Mouse (Mus musculus) kidney, embryonic 14.5 days (tissue): ENCODE data around the gene Pagr1a. TPM values are rescaled to one million over a fixed set of nuclear protein-coding genes. Genes with fewer than 3 reads are reported as not detected.

Experiments used
- ATAC-seq: fragments of 200-750 bp; cut with Nextera tagmentation; 2 replicates; pipeline ENCODE4 v1.8.0; 2017; ENCODE audit warnings: moderate number of reproducible peaks, mild to moderate bottlenecking, moderate TSS enrichment, moderate library complexity; ENCODE audit not compliant: low FRiP score, low TSS enrichment
- H3K27ac ChIP-seq: fragments of 300-500 bp; sonication (generic); 2 replicates; pipeline ENCODE4 v1.5.1; 2014; ENCODE audit warnings: low read depth, mild to moderate bottlenecking, low read length, moderate library complexity, mixed read lengths
- H3K27me3 ChIP-seq: fragments of 300-500 bp; sonication (generic); 2 replicates; pipeline ENCODE4 v1.6.1; 2014; ENCODE audit warnings: mild to moderate bottlenecking, low read length; ENCODE audit not compliant: control insufficient read depth, insufficient read depth
- H3K36me3 ChIP-seq: fragments of 300-500 bp; sonication (generic); 2 replicates; pipeline ENCODE4 v1.6.1; 2014; ENCODE audit warnings: low read length, mixed read lengths; ENCODE audit not compliant: control insufficient read depth, insufficient read depth
- H3K4me1 ChIP-seq: fragments of 300-500 bp; sonication (generic); 2 replicates; pipeline ENCODE4 v1.6.1; 2014; ENCODE audit warnings: low read length, mixed read lengths; ENCODE audit not compliant: control insufficient read depth, insufficient read depth
- H3K4me2 ChIP-seq: fragments of 300-500 bp; sonication (generic); replicated peaks from 2 replicates; pipeline ENCODE4 v1.6.1; 2014; ENCODE audit warnings: low read depth, mild to moderate bottlenecking, low read length
- H3K4me3 ChIP-seq: fragments of 300-500 bp; sonication (generic); 2 replicates; pipeline ENCODE4 v1.5.1; 2014; ENCODE audit warnings: mild to moderate bottlenecking, low read length
- H3K9ac ChIP-seq: fragments of 300-500 bp; sonication (generic); 2 replicates; pipeline ENCODE4 v1.6.1; 2014; ENCODE audit warnings: low read depth, mild to moderate bottlenecking, low read length, moderate library complexity
- H3K9me3 ChIP-seq: fragments of 300-500 bp; sonication (generic); 2 replicates; pipeline ENCODE4 v1.6.1; 2016; ENCODE audit warnings: low read length; ENCODE audit not compliant: control insufficient read depth
- WGBS: fragments of 180-500 bp; shearing (Covaris S2); extraction: QIAGEN DNeasy Blood & Tissue Kit; methylation state at CpG from one replicate; pipeline ENCODE4 v1.1.7; 2014; 5-methylcytosine and 5-hydroxymethylcytosine counted together
- polyA plus RNA-seq: library from polyadenylated mRNA; unstranded; fragments of >200 nt; fragmentation: Nextera tagmentation; extraction: Ambion mirVana; gene quantifications from 2 replicates; pipeline ENCODE4 v1.2.1, GENCODE M21; 2014

Gene Pagr1a
- polyA plus RNA-seq, 1 experiment from 2014 or later, result 41.3 TPM

DNA sequence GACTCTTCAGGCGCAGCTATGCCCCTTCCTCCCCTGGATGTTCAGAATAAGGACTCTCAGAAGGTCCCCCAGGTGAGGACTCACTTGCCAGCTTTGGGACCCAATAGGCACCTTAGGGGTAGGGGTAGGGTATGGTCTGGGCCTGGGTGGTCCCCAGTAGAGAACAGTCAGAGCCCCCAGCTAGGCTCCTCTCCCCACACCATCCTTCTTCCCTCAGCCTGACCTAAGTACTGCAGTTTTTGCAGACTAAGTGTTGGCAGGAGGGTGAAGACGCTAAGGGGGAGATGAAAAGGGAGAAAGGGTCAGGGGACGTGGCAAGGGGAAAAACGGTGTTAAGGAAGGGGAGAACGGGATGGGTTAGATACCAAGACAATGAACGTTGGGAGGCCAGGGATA lies 796 bp upstream of the Pagr1a start:
- H3K4me3 ChIP-seq, result no peak overlapping the region
- H3K9ac ChIP-seq, result peak overlapping the region; percentile 61; the same call in 1 of the 2 replicates
- H3K4me1 ChIP-seq, result peaks cover 62% of the 10 kb centered on the region
- H3K4me2 ChIP-seq, result peak overlapping the region; percentile 17; the same call in 1 of the 2 replicates
- H3K9me3 ChIP-seq, result no peaks in the 10 kb centered on the region
- no peak for ATAC-seq
- H3K36me3 ChIP-seq, result peaks cover 24% of the 10 kb centered on the region
- peak overlapping the region; percentile 82 for H3K27ac ChIP-seq
- H3K27me3 ChIP-seq, result no peaks in the 10 kb centered on the region
- WGBS, result 41% methylated on average over 6 of the region's 6 CpGs

DNA sequence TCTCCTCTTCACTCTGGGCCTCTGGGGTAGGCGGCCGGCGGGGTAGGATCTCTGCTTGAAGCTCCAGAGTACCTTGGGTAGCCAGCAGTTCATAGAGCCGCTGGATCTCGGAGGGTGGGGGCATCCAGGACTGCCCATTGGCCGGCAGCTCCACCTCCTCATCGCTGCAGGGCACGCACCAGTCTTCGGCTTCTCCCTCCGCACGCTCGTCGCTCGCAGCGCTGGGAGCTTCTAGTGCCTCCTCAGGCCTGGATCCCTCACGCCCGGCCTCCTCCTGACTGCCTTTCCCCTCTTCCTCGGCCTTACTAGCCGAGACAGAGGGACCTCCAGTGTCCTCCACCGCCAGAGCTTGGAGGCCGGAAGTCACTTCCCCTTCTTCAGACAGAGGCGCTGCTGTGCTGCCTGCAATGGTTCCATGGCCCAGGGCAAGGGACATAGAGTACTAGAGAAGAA lies 640 bp downstream of the Pagr1a start:
- under 1% methylated on average over 22 of the region's 22 CpGs for WGBS
- H3K36me3 ChIP-seq, result peaks cover 17% of the 10 kb centered on the region
- H3K27ac ChIP-seq, result peak overlapping the region; percentile 82
- H3K4me2 ChIP-seq, result peak overlapping the region; percentile 75
- H3K9ac ChIP-seq, result peak overlapping the region; percentile 70
- H3K4me1 ChIP-seq, result peaks cover 49% of the 10 kb centered on the region
- no peaks in the 10 kb centered on the region for H3K27me3 ChIP-seq
- H3K9me3 ChIP-seq, result no peaks in the 10 kb centered on the region
- peak; percentile 18 for ATAC-seq
- peak overlapping the region; percentile 53 for H3K4me3 ChIP-seq

DNA sequence TGATC lies 869 bp downstream of the Pagr1a start, which contains the start of gene Pagr1b:
TSS of gene Pagr1b (minus strand) at position 4 of the 5 bp plus-strand sequence.
- Histone ChIP-seq H3K4me3 (peak within 1 kb of the TSS; percentile 53), H3K9ac (peak within 1 kb of the TSS; percentile 70), H3K27ac (peak within 1 kb of the TSS; percentile 82), H3K36me3 (peaks cover 17% of the 10 kb centered on the region), H3K27me3 (no peaks in the 10 kb centered on the region), H3K4me2 (peak within 1 kb of the TSS; percentile 75), H3K9me3 (no peaks in the 10 kb centered on the region), H3K4me1 (peaks cover 46% of the 10 kb centered on the region)
- no peak for ATAC-seq

DNA sequence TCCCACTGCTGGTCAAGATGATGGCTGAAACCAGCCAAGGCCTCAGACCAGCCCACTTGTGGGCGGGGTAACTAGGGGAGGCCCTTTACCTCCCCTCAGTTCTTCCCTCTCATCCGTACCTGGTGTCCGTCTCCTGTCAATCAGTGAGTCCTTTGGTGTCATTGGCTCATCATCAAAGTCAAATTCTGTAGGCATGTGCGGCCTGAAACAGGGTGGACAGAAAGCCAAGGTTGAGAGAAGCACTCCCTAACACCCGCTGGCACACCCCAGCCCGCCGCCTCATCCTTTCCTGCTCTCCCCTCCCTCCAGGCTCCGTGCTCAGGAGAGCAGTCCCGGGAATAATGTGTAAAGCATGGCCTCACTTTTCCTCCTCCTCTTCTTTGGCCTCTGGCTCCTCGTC lies 1.1 kb downstream of the Pagr1a start:
- WGBS, result under 1% methylated on average over 10 of the region's 10 CpGs
- Histone ChIP-seq H3K27me3 (no peaks in the 10 kb centered on the region), H3K36me3 (peaks cover 17% of the 10 kb centered on the region), H3K27ac (peak overlapping the region; percentile 82), H3K4me2 (peak overlapping the region; percentile 75), H3K4me3 (peak overlapping the region; percentile 53), H3K9ac (peak overlapping the region; percentile 70), H3K4me1 (peaks cover 44% of the 10 kb centered on the region), H3K9me3 (no peaks in the 10 kb centered on the region)
- peak; percentile 40 for ATAC-seq

DNA sequence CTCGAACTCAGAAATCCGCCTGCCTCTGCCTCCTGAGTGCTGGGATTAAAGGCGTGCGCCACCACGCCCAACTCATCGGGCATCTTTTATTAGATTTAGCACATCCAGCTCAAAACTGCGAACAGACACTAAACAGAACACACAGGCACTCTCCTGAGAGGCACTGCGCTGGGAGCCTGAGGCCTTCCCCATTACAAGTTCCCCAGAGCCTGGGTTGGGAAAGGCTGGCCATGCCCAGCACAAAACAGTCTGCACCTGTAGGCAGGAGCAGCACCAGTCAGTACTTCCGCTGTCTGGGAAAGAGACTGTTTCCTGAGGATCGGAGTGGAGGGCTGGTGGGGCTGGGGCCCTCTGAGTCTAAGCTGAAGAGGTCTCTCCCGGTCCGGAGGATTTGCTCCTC lies 2.2 kb downstream of the Pagr1a start:
- Histone ChIP-seq H3K4me1 (peaks cover 38% of the 10 kb centered on the region), H3K4me2 (peak overlapping the region; percentile 59; the same call in 1 of the 2 replicates), H3K27me3 (no peaks in the 10 kb centered on the region), H3K9ac (no peak overlapping the region; the same call in 1 of the 2 replicates), H3K9me3 (no peaks in the 10 kb centered on the region), H3K36me3 (peaks cover 17% of the 10 kb centered on the region), H3K4me3 (no peak overlapping the region), H3K27ac (no peak overlapping the region)
- no peak for ATAC-seq
- WGBS, result 92% methylated on average over 12 of the region's 12 CpGs

DNA sequence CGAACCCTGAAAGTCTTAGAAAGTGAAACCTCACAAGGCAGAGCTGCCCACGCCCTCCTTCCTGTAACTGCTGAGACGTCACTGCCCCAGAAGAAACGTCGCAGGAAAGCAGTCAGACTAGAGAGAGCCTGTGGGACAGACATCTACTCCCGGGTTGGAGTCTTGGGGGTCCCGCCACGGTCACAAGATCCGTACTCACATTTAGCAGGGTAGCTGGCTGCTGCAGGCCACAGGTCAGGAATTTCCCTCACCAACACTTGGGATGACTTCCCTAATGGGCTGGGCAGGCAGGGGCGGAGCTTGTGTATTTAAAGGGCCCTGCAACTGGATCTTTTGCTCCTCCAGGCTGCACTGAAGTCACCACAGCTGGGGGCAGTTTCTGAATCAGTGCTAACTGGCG lies 2.8 kb downstream of the Pagr1a start, which contains the start of gene Mvp:
TSS of gene Mvp (minus strand) at position 302 of the 400 bp plus-strand sequence.
- no peak for ATAC-seq
- WGBS, result 29% methylated on average over 11 of the region's 11 CpGs
- Histone ChIP-seq H3K36me3 (peaks cover 17% of the 10 kb centered on the region), H3K27me3 (no peaks in the 10 kb centered on the region), H3K9me3 (no peaks in the 10 kb centered on the region), H3K4me1 (peaks cover 40% of the 10 kb centered on the region), H3K4me3 (peak within 1 kb of the TSS; percentile 40), H3K4me2 (peak within 1 kb of the TSS; percentile 75), H3K9ac (peak within 1 kb of the TSS; percentile 51), H3K27ac (no peak within 1 kb of the TSS; the same call in 1 of the 2 replicates)

DNA sequence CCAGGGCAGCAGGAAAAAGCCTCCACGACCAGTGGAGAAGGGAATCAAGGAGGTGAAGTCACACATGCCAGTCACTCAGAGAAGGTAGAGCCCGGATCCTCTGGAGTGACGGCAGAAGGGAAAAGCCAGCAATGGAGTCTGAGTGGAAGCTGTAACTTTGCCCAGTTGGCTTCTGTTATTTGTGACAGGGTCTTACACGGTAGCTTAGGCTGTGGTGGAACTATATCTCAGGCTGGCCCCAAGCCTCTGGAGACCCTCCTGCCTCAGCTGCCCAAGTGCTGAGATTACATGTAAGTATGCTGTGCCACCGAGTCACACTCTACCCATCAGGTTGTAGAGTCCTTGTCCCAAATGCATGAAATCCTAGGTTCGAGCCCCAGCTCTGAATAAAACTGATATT lies 3.8 kb downstream of the Pagr1a start:
- Histone ChIP-seq H3K4me3 (no peak overlapping the region), H3K4me2 (no peak overlapping the region; the same call in 1 of the 2 replicates), H3K27ac (no peak overlapping the region), H3K36me3 (peaks cover 17% of the 10 kb centered on the region), H3K9me3 (no peaks in the 10 kb centered on the region), H3K27me3 (no peaks in the 10 kb centered on the region), H3K4me1 (peaks cover 33% of the 10 kb centered on the region), H3K9ac (no peak overlapping the region)
- 95% methylated on average over 6 of the region's 6 CpGs for WGBS
- ATAC-seq, result no peak

DNA sequence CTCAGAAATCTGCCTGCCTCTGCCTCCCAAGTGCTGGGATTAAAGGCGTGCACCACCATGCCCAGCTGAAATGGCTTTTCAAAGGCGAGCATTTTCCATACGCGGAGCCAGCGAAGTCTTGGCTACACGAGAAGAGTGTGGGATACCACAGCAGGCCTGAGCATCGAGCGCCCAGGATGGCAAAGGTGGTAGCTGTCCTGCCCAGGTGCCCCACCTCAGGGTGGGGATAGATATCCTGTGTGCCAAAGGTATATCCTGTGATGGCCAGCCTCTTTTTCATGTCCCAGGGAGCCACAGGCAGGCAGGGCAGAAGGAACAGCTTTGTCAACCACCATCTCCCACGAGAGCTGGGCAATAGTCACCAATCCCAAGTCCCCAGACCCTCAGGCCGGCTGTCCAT lies 4.3 kb downstream of the Pagr1a start:
- Histone ChIP-seq H3K9me3 (no peaks in the 10 kb centered on the region), H3K4me1 (peaks cover 29% of the 10 kb centered on the region), H3K36me3 (peaks cover 17% of the 10 kb centered on the region), H3K27me3 (no peaks in the 10 kb centered on the region), H3K27ac (no peak overlapping the region), H3K4me3 (no peak overlapping the region), H3K9ac (no peak overlapping the region), H3K4me2 (no peak overlapping the region)
- WGBS, result 93% methylated on average over 10 of the region's 10 CpGs
- ATAC-seq, result no peak

DNA sequence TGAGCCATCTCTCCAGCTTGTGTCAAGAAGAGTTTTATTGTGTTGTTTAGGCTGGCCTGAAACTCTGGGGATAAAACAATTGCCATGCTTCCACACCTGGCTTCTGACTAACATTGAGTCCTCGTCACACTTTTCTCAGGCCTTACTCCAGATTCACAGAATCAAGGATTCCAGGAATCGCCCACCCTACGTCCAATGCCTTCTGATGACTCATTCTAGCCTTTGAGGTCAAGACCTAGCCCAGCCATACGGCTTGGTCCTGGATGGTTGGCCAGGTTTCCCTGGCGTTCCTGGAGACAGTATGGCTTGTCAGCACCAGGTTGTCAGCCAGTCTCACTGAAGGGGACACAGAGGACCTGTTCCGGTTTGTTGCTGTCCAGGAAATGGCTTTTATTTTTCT lies 4.8 kb downstream of the Pagr1a start:
- WGBS, result 83% methylated on average over 6 of the region's 6 CpGs
- H3K27ac ChIP-seq, result no peak overlapping the region
- H3K9me3 ChIP-seq, result no peaks in the 10 kb centered on the region
- H3K9ac ChIP-seq, result no peak overlapping the region
- H3K4me2 ChIP-seq, result no peak overlapping the region
- no peaks in the 10 kb centered on the region for H3K27me3 ChIP-seq
- H3K4me3 ChIP-seq, result no peak overlapping the region
- peaks cover 17% of the 10 kb centered on the region for H3K36me3 ChIP-seq
- no peak for ATAC-seq
- H3K4me1 ChIP-seq, result peaks cover 25% of the 10 kb centered on the region

DNA sequence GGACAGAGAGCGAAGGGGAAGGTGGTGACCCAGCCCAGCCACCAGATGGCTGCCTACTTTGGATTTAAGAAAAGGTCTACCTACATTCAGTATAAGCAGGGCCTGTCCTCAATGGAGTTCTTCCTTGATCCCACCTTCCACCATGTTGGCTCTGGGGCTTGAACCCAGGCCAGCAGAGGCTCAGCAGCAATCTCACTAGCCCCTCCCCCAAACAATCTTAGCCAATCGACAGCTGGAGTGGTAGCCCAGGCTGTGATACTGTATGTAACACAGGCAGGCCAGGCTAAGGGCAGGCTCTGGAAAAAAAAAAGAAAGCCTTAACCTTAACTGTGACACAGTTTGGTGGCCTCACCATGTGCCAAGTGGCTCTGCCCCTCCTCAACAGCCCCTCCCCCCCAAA lies 5.4 kb downstream of the Pagr1a start:
- 75% methylated on average over 2 of the region's 2 CpGs for WGBS
- peaks cover 24% of the 10 kb centered on the region for H3K4me1 ChIP-seq
- H3K36me3 ChIP-seq, result peaks cover 17% of the 10 kb centered on the region
- ATAC-seq, result no peak
- H3K27ac ChIP-seq, result no peak overlapping the region
- no peaks in the 10 kb centered on the region for H3K9me3 ChIP-seq
- H3K4me3 ChIP-seq, result no peak overlapping the region
- no peak overlapping the region for H3K4me2 ChIP-seq
- no peaks in the 10 kb centered on the region for H3K27me3 ChIP-seq
- H3K9ac ChIP-seq, result no peak overlapping the region
